Mouse (Mus musculus) kidney, adult 2 months (tissue): ENCODE measurements at regions not wholly inside any gene's neighbourhood (a gene's known extent, or its start where the extent isn't known, plus 50 kb on each side); places are given as distances from the start of the nearest gene placed in this dataset.

Experiments used
- DNase-seq: peaks from one replicate; pipeline ENCODE4 v3.0.0; 2021
- H3K27ac ChIP-seq: fragments of 200-500 bp; 2 replicates; pipeline ENCODE4 v1.5.1; 2012; ENCODE audit warnings: low read depth, low read length, control low read depth, inconsistent platforms; ENCODE audit not compliant: insufficient read depth
- H3K27me3 ChIP-seq: fragments of 200-500 bp; replicated peaks from 2 replicates; pipeline ENCODE4 v1.6.1; 2012; ENCODE audit warnings: mild to moderate bottlenecking, moderate library complexity, low read length, inconsistent platforms; ENCODE audit not compliant: control insufficient read depth, insufficient read depth
- H3K36me3 ChIP-seq: fragments of 200-500 bp; 2 replicates; pipeline ENCODE4 v1.6.1; 2012; ENCODE audit warnings: mild to moderate bottlenecking, moderate library complexity, low read length, inconsistent platforms; ENCODE audit not compliant: control insufficient read depth, insufficient read depth
- H3K4me1 ChIP-seq: fragments of 200-500 bp; 2 replicates; pipeline ENCODE4 v1.6.1; 2011; ENCODE audit warnings: low read length; ENCODE audit not compliant: control insufficient read depth, insufficient read depth
- H3K4me3 ChIP-seq: fragments of 200-500 bp; 2 replicates; pipeline ENCODE4 v1.5.1; 2011; ENCODE audit warnings: mild to moderate bottlenecking, low read depth, low read length, control low read depth; ENCODE audit not compliant: insufficient read depth
- CTCF ChIP-seq: fragments of 200-500 bp; conservative IDR thresholded peaks from 2 replicates; pipeline ENCODE4 v1.5.1; 2011; ENCODE audit warnings: low read depth, mild to moderate bottlenecking, control low read depth, low read length, moderate library complexity, mixed read lengths; ENCODE audit not compliant: insufficient read depth, insufficient read length
- POLR2A ChIP-seq: fragments of 200-500 bp; IDR thresholded peaks from one replicate; pipeline ENCODE4 v1.6.1; 2011; ENCODE audit warnings: low read depth, low read length, control low read depth
- WGBS: fragments of 180-500 bp; shearing (Covaris S2); methylation state at CpG from one replicate; pipeline ENCODE4 v1.1.7; 2018; 5-methylcytosine and 5-hydroxymethylcytosine counted together

DNA sequence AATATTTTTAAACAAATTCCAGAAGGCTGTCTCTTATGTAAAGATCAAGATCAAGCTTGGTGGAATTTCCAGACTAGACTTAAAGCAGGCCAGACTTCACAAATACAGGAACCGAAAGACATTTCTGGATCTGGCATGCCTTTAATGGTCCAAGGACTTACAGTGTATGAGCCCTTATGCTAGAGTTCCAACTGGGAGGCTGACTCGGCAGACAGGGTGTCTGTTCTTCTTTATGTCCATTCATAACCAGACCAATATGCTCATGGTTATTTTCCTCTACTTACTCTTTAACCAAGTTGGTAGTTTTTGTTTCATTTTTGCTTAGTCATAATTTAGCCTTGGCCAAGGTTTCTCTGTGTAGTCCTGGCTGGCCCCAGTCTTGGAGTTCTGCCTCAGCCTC lies 98.0 kb downstream of the Evx1 start:
- Histone ChIP-seq H3K4me3 (no peak overlapping the region), H3K36me3 (no peaks in the 10 kb centered on the region), H3K27ac (no peak overlapping the region), H3K4me1 (no peaks in the 10 kb centered on the region), H3K27me3 (0 out of 2 replicates have a peak, but pooled peaks cover 2% of the 10 kb centered on the region)
- 98% methylated on average over 2 of the region's 2 CpGs for WGBS
- DNase-seq, result no peak
- TF ChIP-seq CTCF (no peak), POLR2A (no peak)

DNA sequence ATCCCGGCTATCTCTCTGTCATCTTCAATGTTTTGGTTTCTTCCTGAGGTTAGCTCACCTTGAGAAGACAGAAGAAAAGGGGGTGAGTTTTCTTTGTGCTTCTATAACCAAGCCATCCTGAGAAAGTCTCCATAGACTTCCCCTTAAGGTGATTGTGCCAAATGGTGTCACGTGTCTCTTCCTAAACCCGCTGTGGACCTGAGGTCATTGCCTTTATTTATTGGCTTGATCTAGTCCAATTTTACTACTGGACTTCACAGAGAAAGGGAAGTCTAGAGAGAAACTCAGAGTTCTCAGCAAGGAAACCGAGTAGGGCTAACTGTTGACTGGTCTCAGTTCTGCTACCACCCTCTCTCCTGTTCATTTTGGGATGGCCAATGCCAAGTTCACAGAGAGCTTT lies 100.3 kb downstream of the Evx1 start:
- DNase-seq, result no peak
- H3K27ac ChIP-seq, result no peak overlapping the region
- H3K36me3 ChIP-seq, result no peaks in the 10 kb centered on the region
- TF ChIP-seq CTCF (no peak), POLR2A (no peak)
- 0 out of 2 replicates have a peak, but pooled peaks cover 2% of the 10 kb centered on the region for H3K27me3 ChIP-seq
- H3K4me1 ChIP-seq, result no peaks in the 10 kb centered on the region
- WGBS, result 85% methylated on average over 4 of the region's 4 CpGs
- no peak overlapping the region for H3K4me3 ChIP-seq

DNA sequence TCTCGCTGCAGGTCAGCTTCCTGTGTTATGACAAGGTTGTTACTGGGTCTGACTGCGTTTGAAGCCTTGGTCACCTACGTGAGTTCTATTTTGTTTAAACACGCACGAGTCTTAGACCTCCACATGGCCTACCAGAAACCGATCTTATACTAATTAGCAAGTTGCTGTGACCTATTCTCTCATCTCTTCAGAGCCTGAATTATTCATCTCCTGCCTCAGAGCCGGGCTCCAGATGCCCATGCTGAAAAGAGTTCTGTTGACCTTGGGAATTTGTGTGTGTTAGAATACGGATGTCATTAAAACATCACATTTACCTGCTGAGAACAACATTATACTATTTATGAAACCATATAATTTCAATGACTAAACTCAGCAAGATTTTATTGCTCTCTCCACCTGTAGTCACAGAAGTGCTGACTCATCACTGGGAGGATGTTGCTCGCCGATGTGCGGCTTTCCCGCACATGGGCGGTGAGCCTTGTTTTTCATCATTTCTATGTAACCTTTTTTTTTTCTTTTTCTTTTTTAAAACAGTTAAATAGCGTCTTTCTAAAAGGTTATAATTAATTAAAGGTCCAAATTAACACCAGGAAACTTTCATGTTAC lies 102.1 kb downstream of the Evx1 start:
- 88% methylated on average over 14 of the region's 14 CpGs for WGBS
- Histone ChIP-seq H3K36me3 (no peaks in the 10 kb centered on the region), H3K27me3 (0 out of 2 replicates have a peak, but pooled peaks cover 2% of the 10 kb centered on the region), H3K4me1 (no peaks in the 10 kb centered on the region), H3K4me3 (no peak overlapping the region), H3K27ac (no peak overlapping the region)
- TF ChIP-seq POLR2A (no peak), CTCF (no peak)
- DNase-seq, result no peak

DNA sequence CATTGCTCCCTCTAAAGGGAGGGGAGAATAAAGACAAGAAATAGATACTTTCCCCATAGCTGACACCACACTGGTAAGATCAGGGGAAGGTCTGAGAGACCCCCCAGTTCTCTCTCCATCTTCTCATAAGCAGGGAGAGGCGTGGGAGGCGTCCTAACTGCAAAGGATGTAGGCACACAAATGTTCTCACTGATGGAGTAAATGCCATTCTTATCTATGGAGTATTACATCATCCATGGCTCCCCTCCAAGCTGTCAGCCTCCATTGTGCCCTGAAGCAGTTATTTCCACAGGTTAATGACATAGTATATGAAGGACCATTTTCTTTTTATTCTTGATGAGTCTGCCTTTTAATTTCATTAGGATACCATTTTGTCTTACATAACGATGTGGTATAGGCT lies 103.2 kb downstream of the Evx1 start:
- DNase-seq, result no peak
- no peak overlapping the region for H3K27ac ChIP-seq
- 86% methylated on average over 3 of the region's 3 CpGs for WGBS
- TF ChIP-seq POLR2A, result no peak
- no peak for TF ChIP-seq CTCF
- no peaks in the 10 kb centered on the region for H3K36me3 ChIP-seq
- H3K27me3 ChIP-seq, result 0 out of 2 replicates have a peak, but pooled peaks cover 2% of the 10 kb centered on the region
- no peaks in the 10 kb centered on the region for H3K4me1 ChIP-seq
- no peak overlapping the region for H3K4me3 ChIP-seq

DNA sequence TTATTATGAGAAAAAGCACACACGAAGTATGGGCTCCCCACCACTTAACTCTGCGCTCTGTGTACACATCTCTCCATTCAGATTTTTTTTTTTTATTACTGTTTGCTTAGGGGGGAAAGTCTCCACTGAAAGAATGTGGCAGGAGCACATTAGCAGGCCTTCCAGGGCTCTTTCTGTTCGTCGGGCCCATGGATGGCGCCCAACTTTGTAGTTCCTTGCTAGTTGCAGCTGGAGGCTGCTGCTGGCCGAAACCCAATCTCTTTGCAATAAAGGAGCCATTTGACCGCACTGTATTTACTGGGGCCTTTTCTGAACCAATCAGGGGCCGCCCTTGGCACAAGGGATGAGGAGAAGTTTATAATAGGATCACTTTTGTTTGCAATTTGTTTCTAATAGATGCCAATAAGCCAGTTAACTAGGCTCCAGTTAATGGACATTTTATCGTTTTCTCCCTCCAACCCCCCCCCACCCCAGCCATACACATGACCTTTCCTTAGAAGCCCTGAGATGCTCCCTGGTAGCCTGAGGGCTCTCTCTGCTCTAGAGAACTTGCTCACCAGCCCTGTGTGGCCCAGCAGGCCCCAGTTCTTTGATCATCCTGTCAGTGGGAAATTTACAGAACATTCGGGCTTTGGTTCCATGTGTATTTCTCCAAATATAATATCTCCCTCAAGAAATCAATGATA lies 104.3 kb downstream of the Evx1 start:
- DNase-seq, result peak; percentile 31
- Histone ChIP-seq H3K27me3 (0 out of 2 replicates have a peak, but pooled peaks cover 2% of the 10 kb centered on the region), H3K36me3 (no peaks in the 10 kb centered on the region), H3K27ac (no peak overlapping the region), H3K4me1 (no peaks in the 10 kb centered on the region), H3K4me3 (no peak overlapping the region)
- no peak for TF ChIP-seq CTCF
- no peak for TF ChIP-seq POLR2A
- WGBS, result 65% methylated on average over 10 of the region's 10 CpGs

DNA sequence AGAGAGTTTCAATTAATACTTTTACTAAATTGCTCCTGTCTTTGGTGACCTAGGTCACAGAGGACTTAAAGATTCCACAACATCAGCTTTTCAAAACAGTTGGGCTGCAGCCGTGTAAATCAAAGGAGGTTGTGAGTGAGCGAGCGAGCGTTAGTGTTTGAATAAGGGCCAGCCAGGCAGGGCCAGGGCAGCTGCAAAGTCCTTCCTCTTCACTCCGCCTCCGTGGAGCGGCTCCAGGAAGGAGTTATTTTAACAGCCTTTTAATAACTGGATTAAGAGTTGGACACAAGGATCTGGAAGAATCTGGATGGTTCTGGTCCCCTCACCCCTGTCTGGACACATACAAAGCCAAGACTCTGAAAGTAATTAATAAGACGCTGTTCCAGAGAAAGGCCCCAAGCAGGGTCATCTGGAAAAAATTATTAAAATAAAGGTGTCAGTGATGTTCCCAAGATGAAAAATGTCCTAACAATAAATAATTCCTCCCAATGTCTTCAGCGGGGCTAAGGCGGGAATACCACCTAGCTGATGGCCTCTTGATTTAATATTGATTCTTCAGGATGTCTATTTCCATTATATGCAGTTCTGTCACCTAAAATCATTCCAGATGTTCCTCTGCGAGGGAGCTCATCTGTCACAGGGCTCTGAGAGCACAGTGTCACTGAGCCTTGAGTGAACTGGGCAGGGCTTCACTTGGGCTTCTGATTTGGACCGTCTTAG lies 105.3 kb downstream of the Evx1 start:
- 33% methylated on average over 12 of the region's 12 CpGs for WGBS
- Histone ChIP-seq H3K4me3 (no peak overlapping the region), H3K4me1 (no peaks in the 10 kb centered on the region), H3K27me3 (0 out of 2 replicates have a peak, but pooled peaks cover under 1% of the 10 kb centered on the region), H3K36me3 (no peaks in the 10 kb centered on the region), H3K27ac (no peak overlapping the region)
- peak; percentile 75 for DNase-seq
- TF ChIP-seq CTCF, result no peak
- no peak for TF ChIP-seq POLR2A
